Mouse (Mus musculus): Measurements from ENCODE around the gene Ptpn5.

Gene Ptpn5

GRCm38 (mm10) chr7:47133331-47133730 is at the start of gene Ptpn5:
Ptpn5 (minus strand) TSS chr7:47133684.
- no peak for DNase-seq (ENCODE audit: low read depth in 1 of 2, low spot score in 2 of 2)

GRCm38 (mm10) chr7:47170814-47171213 is 37.3 kb upstream of the Ptpn5 start:
- no peak for DNase-seq (ENCODE audit: low read depth in 1 of 2, low spot score in 2 of 2)

DNA sequence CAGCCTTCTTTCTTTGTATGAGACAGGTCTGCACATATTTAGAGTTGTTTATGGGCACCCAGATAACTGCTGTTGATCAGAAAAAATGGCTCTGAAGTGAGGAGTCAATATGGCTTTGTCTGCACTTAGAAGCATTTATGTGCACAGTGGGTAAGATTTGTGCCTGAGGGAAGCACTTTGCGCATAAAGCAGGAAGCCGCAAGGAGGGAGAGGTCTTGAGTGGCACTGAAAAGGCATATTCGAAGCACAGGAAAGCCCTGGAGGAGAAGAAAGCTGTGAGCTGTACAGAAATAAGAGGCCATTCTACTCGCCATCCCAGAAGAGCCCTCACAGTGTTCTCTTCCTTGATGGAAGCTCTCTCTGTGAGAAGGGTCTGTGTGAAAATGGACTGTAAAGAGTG is 31.5 kb upstream of the Ptpn5 start:
- no peak for DNase-seq (ENCODE audit: low read depth in 1 of 2, low spot score in 2 of 2)

DNA sequence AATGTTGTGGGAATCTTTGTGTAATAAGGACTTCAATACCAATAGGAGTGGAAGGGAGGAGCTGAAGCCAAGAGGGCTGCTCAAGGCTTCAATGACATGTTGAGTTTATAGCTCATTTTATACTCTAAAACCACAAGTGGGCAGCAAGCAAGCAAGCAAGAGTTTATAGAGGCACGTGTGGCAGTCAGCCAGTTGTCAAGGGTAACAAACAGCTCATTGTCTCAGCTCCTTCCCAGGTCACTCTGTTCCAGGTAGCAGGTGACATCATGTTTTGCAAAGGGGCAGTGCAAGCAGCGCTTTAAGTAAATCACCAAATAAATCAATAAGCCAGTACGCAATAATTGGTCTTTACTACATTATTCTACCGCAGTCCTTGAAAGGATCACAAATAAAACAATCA is 29.7 kb upstream of the Ptpn5 start:
- DNase-seq (ENCODE audit: low read depth in 1 of 2, low spot score in 2 of 2), result no peak

GRCm38 (mm10) chr7:47158451-47158850 is 25.0 kb upstream of the Ptpn5 start:
- no peak for DNase-seq (ENCODE audit: low read depth in 1 of 2, low spot score in 2 of 2)

GRCm38 (mm10) chr7:47157743-47158142 is 24.3 kb upstream of the Ptpn5 start:
- DNase-seq (ENCODE audit: low read depth in 1 of 2, low spot score in 2 of 2), result no peak

- no peak for DNase-seq (ENCODE audit: low read depth in 1 of 2, low spot score in 2 of 2)
These were observed 22.4 kb upstream of the Ptpn5 start for GRCm38 (mm10) chr7:47155849-47156248.

DNA sequence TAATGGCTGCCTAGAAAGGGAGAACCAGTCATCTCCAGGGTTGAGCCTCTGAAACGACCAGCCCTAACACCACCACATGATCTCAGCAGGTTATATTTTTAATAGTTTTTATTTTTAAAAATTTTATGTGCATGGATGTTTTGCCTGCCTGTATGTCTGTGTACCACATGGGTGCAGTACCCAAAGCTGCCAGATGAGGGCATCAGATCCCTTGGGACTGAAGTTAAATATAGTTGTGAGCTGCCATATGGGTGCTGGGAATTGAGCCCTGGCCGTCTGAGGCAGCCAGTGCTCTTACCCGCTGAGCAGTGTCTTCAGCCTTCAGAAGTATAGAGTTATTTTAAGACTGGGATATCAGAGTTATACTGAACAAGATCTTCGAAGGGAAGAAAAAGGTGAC is 21.9 kb upstream of the Ptpn5 start:
- no peak for DNase-seq (ENCODE audit: low read depth in 1 of 2, low spot score in 2 of 2)

DNA sequence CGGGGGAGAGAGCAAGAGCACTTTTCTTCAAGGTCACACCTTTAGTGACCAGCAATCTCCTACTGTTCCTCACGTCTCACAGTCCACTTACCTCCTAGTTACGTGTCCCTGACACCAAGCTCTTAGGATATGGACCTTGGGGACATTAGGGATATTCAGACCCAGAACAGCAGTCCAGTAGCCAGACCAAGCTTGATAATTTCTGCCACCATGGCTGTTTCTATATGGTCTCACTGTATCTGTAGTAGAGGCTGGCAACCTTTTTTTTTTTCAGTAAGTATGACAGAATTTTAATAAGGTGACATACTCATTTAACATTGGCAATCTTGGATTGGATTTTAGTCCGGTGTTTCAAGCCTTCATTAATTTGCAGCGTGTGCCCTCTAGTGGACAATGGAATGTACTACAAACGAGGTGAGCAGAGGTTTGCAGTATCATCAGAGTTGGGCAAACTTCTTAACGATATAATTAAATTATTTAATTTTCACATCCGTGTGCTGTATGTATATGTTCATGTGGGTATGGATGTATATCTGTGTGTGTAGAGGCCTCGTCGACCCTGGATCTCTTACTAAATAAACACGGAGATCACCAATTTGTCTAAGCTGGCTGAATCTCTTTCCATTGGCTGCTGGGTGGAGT is 17.1 kb upstream of the Ptpn5 start:
- DNase-seq (ENCODE audit: low read depth in 1 of 2, low spot score in 2 of 2), result no peak

DNA sequence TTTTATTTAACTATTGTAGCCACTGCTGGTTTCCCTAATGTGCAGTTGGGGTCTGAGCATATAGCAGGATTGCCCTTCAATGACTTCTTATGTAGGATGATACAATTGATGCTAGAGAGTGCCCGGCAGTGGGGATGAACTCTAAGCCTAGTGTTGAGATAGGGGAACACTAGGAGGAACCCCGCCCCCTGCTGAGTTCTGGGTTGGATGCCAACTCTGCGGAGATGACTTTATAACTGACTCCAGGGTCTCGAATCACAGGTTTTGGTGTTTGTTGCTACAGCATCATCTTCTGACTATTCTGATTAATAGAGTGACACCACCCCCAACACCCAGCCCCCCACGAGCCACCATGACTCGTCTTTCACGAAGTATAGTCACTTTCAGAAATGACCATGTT is 14.8 kb upstream of the Ptpn5 start:
- no peak for DNase-seq (ENCODE audit: low read depth in 1 of 2, low spot score in 2 of 2)

- no peak for DNase-seq (ENCODE audit: low read depth in 1 of 2, low spot score in 2 of 2)
These were observed 12.7 kb upstream of the Ptpn5 start for GRCm38 (mm10) chr7:47146034-47146812.

DNA sequence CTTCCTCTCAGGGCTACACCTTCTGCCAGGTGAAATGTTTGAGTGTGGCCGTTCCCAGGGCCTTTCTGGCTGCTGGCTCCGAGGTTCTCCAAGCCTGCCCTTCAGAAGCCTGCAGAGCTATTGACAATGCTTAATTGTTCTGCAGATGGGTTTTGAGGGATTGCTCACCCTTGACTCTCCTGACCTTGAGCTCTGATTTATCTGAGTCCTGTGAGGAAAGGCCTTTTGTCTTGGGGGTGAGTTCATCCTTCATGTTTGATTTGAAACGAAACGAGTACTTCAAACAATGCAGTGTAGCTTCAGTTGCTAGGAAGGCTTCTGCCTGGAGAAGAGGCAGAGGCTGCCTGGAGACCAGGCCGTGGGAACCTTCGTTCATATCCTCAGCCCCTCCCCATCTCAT is 10.8 kb upstream of the Ptpn5 start:
- no peak for DNase-seq (ENCODE audit: low read depth in 1 of 2, low spot score in 2 of 2)

GRCm38 (mm10) chr7:47139823-47140325 is 6.4 kb upstream of the Ptpn5 start:
- no peak for DNase-seq (ENCODE audit: low read depth in 1 of 2, low spot score in 2 of 2)

DNA sequence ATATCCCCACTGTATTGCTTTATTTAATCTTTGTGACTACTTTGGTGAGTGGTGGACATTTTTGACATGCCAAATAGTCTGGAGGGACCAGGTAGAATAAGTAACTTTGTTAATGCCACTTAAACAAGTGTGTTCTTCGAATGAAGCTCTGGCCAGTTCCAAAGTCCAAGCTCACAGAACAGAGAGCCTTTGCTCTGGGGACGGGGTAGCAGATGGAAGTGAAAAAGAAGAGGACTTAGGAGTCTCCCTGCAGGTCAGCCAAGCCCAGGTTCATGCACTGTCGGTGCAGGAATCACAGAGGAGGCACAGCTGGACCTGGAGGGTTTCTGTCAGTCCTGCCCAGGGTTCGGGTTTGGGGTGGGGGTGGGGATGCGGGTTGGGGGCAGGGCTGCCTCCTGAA is 1.1 kb upstream of the Ptpn5 start:
- DNase-seq (ENCODE audit: low read depth in 1 of 2, low spot score in 2 of 2), result no peak

- DNase-seq (ENCODE audit: low read depth in 1 of 2, low spot score in 2 of 2), result no peak
These were observed 588 bp downstream of the Ptpn5 start for GRCm38 (mm10) chr7:47132931-47133260.

DNA sequence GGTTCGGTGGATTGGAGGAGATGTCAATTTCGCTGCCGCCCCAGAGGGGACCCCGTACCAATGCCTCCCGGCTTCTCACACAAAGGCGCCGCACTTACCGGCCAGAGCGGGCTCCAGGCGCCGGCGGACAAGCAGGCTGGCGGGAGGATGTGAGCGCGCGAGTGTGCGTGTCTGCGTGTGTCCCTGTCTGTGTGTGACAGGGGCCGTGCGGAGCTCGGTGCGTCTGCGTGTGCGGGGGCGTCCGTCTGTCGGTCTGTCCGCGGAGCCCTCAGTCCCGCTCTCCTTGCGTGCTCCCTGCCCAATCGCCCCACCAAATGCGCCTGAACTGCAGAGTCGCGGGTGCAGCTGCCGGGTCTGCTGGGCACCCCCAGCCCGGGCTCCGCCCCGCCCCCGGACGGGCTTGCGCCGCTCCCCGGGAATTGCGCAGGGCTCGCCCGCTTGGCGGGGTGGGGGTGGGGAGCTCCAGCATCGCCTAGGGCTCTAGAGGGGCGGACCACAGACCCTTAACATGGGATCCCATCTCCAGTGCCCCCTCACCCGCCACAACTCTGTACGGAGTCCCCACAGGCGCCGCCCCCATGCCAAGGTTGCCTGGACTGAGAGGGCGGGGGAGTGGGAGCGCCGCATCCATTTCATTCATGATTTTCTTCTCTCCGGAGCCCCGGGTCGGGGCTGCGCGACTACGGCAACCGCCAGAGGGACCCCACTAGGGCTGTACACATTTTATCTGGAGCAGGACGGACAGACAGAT is 1.1 kb downstream of the Ptpn5 start:
- no peak for DNase-seq (ENCODE audit: low read depth in 1 of 2, low spot score in 2 of 2)

- no peak for DNase-seq (ENCODE audit: low read depth in 1 of 2, low spot score in 2 of 2)
These were observed 1.7 kb downstream of the Ptpn5 start for GRCm38 (mm10) chr7:47131840-47132179.

GRCm38 (mm10) chr7:47131258-47131657 is 2.2 kb downstream of the Ptpn5 start:
- no peak for DNase-seq (ENCODE audit: low read depth in 1 of 2, low spot score in 2 of 2)

GRCm38 (mm10) chr7:47122026-47122425 is 11.5 kb downstream of the Ptpn5 start:
- peak; percentile 36 to 48 for DNase-seq (ENCODE audit: low read depth in 1 of 2, low spot score in 2 of 2)

DNA sequence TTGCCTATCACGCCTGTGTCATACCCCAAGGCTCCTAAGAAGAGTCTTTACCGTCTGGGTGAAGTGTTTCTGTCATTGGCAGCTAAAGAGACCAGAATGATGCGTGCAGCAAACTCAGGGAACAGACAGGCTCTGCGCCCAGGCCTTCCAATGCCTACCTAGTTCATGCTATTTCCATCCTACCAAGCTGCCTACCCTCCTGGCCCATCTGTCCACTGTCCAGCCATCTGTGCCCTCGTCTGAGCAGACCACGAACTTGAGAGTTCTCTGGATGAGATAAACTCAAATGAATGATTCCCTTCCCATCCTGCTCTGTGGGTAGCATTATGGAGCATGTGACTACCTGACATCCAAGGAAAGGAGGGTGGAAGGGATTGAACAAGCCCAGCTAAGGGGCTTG is 16.8 kb downstream of the Ptpn5 start:
- no peak for DNase-seq (ENCODE audit: low read depth in 1 of 2, low spot score in 2 of 2)

- DNase-seq (ENCODE audit: low read depth in 1 of 2, low spot score in 2 of 2), result no peak
These were observed 18.0 kb downstream of the Ptpn5 start for GRCm38 (mm10) chr7:47115491-47115890.

DNA sequence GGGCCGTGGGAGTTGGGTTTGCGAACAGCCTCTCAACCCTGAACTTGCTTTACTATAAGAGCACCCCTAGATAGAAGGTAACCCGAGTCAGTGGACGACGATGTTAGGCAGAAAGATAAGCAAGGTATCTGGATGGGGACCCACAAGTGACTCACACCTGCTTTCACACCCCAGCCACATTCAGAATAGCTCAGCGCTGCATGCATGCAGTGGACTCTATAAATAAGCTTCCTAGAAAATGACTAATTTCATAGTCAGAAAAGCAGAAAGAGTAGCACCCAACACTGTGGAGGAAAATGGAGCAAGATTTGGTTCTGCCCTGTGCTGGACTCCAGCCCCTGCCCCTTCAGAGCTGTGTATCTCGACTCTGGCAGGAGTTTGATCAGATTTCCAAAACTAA is 20.1 kb downstream of the Ptpn5 start:
- no peak for DNase-seq (ENCODE audit: low read depth in 1 of 2, low spot score in 2 of 2)
